Mouse (Mus musculus) heart, embryonic 15.5 days (tissue): ENCODE results near the gene Rnf157. TPM values are rescaled to one million over a fixed set of nuclear protein-coding genes. Genes with fewer than 3 reads are reported as not detected.

Source experiments
- ATAC-seq: fragments of 200-750 bp; cut with Nextera tagmentation; replicated peaks from 2 replicates; pipeline ENCODE4 v1.8.0; 2017; ENCODE audit warnings: low read depth, moderate TSS enrichment; ENCODE audit not compliant: insufficient number of reproducible peaks, insufficient read depth, low FRiP score
- H3K27ac ChIP-seq: fragments of 300-500 bp; sonication (generic); 2 replicates; pipeline ENCODE4 v1.5.1; 2015; ENCODE audit warnings: mild to moderate bottlenecking, inconsistent platforms
- H3K27me3 ChIP-seq: fragments of 300-500 bp; sonication (generic); 2 replicates; pipeline ENCODE4 v1.6.1; 2015; ENCODE audit warnings: inconsistent platforms
- H3K36me3 ChIP-seq: fragments of 300-500 bp; sonication (generic); 2 replicates; pipeline ENCODE4 v1.6.1; 2015; ENCODE audit warnings: mild to moderate bottlenecking, inconsistent platforms
- H3K4me1 ChIP-seq: fragments of 300-500 bp; sonication (generic); replicated peaks from 2 replicates; pipeline ENCODE4 v1.6.1; 2015; ENCODE audit warnings: inconsistent platforms
- H3K4me2 ChIP-seq: fragments of 300-500 bp; sonication (generic); 2 replicates; pipeline ENCODE4 v1.6.1; 2015; ENCODE audit warnings: inconsistent platforms, mild to moderate bottlenecking, moderate library complexity
- H3K4me3 ChIP-seq: fragments of 300-500 bp; sonication (generic); 2 replicates; pipeline ENCODE4 v1.5.1; 2015; ENCODE audit warnings: mild to moderate bottlenecking, inconsistent platforms
- H3K9ac ChIP-seq: fragments of 300-500 bp; sonication (generic); 2 replicates; pipeline ENCODE4 v1.6.1; 2015; ENCODE audit warnings: mild to moderate bottlenecking, inconsistent platforms
- H3K9me3 ChIP-seq: fragments of 300-500 bp; sonication (generic); replicated peaks from 2 replicates; pipeline ENCODE4 v1.6.1; 2016; ENCODE audit warnings: inconsistent platforms
- WGBS: fragments of 180-500 bp; shearing (Covaris S2); methylation state at CpG from one replicate; pipeline ENCODE4 v1.1.7; 2015; ENCODE audit warnings: mixed read lengths; 5-methylcytosine and 5-hydroxymethylcytosine counted together
- polyA plus RNA-seq: library from polyadenylated mRNA; unstranded; fragments of >200 nt; fragmentation: Nextera tagmentation; extraction: Ambion mirVana; gene quantifications from 2 replicates; pipeline ENCODE4 v1.2.1, GENCODE M21; 2015

The Rnf157 gene
- polyA plus RNA-seq, 1 experiment from 2014 or later: 7.1 TPM

DNA sequence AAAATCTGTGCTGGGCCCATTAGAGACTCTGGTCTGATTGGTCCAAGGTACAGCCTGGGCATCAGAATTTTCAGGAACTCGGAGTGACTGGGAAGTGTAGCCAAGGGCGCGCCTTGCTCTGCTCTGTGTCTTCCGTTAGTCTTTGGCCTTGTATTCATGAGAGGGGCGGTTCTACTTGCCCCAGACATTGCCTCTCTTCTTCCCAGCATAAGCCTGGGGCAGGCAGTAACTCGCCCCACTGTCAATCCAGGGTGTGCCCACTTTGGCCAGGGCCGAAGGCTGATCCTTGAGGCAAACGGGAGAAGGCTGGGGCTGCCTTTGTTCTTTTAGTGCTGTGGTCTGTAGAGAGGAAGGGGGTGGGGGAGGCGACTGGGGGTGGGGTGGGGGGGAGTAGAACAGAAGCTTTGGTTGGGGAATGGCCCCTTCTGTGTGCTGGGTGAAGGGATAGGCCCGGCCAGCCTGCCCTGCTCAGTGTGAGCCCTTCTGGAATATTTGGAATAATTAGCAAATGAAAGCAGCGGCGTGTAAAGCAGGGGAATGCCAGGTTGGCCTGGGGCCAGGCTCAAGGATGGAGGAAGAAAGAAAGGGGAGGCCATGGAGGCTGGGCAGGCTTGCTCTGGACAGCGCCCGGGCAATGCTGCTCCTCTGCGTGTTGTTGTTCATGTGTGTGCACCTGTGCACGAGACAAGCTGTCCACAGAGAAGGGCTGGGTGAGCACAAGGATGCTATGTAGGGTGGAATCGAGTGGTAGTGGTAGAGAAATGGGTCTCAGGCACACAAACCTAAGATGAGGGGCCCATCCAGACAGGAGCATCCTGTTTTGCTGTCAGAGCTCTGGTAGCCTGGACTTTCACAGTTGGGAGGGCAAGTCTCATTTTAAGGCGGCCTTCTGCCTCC lies 83.3 kb downstream of the Rnf157 start:
- no peak overlapping the region for H3K9ac ChIP-seq
- ATAC-seq: no peak

DNA sequence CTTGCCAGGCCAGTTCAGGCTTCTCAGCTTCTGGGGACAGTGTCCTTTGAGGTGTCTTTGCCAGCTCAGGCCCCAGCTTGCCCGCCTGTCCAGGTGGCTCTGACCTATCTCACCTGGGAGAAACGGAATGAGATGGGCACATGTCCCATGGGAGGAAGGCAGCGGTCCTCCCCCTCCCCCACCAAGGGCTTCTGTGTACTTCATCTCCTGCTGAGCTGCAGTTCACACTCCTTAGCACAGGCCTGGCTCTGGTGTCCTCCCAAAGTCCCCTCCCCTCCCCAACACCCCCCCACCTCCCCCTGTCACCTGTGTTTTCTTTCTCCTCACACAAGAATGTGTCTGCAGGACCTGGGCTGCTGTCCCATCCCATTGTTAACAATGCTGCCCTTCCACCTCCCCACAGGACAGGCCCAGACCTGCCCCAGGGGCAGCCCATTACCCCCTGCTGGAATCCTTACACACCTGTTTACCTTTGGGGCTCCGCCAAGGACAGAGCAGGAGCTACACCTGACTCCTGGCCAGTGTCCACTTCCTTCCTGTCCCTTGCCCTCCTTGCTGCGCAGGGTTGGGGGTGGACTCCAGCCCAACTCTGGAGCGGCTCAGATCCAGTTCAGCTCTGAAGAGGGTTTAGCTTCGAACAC lies 85.7 kb downstream of the Rnf157 start:
- ATAC-seq: no peak
- H3K4me1 ChIP-seq: peaks cover 15% of the 10 kb centered on the region
- WGBS: 67% methylated on average over 7 of the region's 7 CpGs

More for the DNA sequence above, 83.3 kb downstream of the Rnf157 start:
- Histone ChIP-seq H3K36me3 (no peaks in the 10 kb centered on the region), H3K27ac (no peak overlapping the region), H3K4me1 (peaks cover 25% of the 10 kb centered on the region), H3K4me3 (no peak overlapping the region), H3K9me3 (no peaks in the 10 kb centered on the region), H3K27me3 (peaks cover 20% of the 10 kb centered on the region), H3K4me2 (no peak overlapping the region)
- 50% methylated on average over 17 of the region's 18 CpGs for WGBS

DNA sequence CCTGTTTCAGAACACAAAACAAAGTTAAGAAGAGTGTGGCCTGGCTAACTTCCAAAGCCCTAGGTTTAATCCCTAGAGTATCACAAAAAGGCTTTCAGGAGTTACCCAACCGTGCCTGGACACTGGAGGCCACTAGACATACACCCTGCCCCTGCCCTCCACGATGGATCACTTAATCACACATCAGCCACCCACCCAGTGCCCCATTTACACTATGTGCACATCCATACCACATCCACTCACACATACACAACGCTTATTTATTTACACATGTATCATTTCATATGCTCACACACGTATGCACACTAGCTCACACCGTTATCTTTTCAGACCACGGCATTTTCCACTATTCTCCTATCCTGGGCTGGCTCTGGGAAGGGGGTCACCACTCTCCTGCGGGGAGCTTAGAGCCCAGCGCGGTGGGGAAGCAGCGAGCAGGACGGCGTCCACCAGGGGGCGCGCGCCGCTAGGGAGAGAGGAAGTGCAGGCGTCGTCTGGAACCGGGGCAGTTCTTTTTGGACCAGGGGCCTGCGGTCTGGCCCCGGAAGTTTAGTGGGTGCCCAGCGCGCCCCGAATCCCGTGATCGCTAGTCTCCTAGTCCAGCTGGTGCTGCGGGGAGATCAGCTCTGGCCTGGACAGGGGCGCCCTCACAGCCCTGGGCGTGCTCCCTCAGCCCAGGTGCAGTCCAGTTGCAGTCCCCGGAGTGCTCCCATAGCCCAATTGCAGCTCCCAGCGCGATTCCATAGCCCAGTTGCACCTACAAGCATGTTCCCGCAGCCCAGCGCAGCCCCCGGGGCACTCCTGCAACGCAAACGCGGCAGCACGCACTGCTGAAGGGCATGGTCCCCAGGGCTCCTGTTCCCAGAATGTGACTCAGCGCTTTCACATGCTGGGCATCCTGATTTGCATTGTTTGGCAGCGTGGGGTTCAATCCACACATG lies 93.8 kb downstream of the Rnf157 start:
- ATAC-seq: peak; percentile 69
- 2% methylated on average over 41 of the region's 41 CpGs for WGBS
- H3K36me3 ChIP-seq: no peaks in the 10 kb centered on the region
- H3K4me2 ChIP-seq: peak overlapping the region; percentile 99
- peaks cover 9% of the 10 kb centered on the region for H3K27me3 ChIP-seq
- H3K4me1 ChIP-seq: peaks cover 9% of the 10 kb centered on the region
- H3K27ac ChIP-seq: no peak overlapping the region
- no peaks in the 10 kb centered on the region for H3K9me3 ChIP-seq
- H3K4me3 ChIP-seq: peak overlapping the region; percentile 56
- H3K9ac ChIP-seq: peak overlapping the region; percentile 71

More for the DNA sequence above, 85.7 kb downstream of the Rnf157 start:
- no peak overlapping the region for H3K27ac ChIP-seq
- no peak overlapping the region for H3K9ac ChIP-seq
- no peaks in the 10 kb centered on the region for H3K27me3 ChIP-seq
- H3K4me2 ChIP-seq: no peak overlapping the region
- no peaks in the 10 kb centered on the region for H3K36me3 ChIP-seq
- H3K9me3 ChIP-seq: no peaks in the 10 kb centered on the region
- no peak overlapping the region for H3K4me3 ChIP-seq

DNA sequence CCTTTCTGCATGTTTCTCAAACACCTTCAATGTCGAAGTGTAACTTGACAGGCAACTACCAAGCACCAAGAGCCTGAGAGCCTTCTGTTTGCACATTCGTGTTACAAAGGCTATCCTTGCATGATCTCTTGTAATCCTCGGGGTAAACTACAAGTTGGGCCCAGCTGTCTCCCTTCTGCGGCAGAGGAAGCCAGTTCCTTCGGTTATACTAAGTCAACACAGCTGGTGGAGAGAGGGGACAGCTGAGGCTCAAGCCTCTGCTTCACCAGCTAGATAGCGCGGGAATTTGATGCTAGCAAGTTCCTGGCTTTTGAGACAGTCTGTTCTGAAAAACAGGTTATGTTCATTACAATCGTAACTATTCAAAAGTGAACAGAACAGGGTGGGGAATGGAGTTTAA lies 100.5 kb downstream of the Rnf157 start:
- H3K4me3 ChIP-seq: no peak overlapping the region
- no peak overlapping the region for H3K27ac ChIP-seq
- H3K9me3 ChIP-seq: no peaks in the 10 kb centered on the region
- H3K9ac ChIP-seq: no peak overlapping the region
- no peaks in the 10 kb centered on the region for H3K4me1 ChIP-seq
- H3K27me3 ChIP-seq: peaks cover 2% of the 10 kb centered on the region
- H3K36me3 ChIP-seq: no peaks in the 10 kb centered on the region
- 45% methylated on average over 8 of the region's 8 CpGs for WGBS
- H3K4me2 ChIP-seq: no peak overlapping the region
- no peak for ATAC-seq

DNA sequence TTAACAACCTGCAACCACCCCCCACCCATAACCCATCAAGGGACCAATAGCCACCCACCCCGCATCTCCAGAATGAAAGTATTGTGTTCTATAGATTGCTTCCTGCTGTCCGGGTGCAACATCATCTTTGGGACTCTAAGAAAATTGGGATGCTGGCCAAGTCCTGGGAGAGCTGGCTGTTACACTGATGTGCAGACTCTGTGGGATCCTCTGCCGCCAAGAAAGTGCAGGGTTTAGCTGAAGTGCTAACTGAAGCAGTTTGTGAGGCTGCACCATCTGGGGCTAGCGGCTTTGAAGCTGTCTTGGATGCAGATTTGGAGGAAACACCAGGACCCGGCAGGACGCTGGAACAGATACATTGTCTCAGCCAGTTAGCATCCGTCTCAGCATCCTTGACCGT lies 101.7 kb downstream of the Rnf157 start:
- no peak overlapping the region for H3K27ac ChIP-seq
- H3K27me3 ChIP-seq: peaks cover 2% of the 10 kb centered on the region; the same call in 1 of the 2 replicates
- H3K9ac ChIP-seq: no peak overlapping the region
- no peak overlapping the region for H3K4me3 ChIP-seq
- no peak overlapping the region for H3K4me2 ChIP-seq
- H3K9me3 ChIP-seq: no peaks in the 10 kb centered on the region
- H3K4me1 ChIP-seq: no peaks in the 10 kb centered on the region
- H3K36me3 ChIP-seq: no peaks in the 10 kb centered on the region
- no peak for ATAC-seq
- WGBS: 33% methylated on average over 8 of the region's 8 CpGs

DNA sequence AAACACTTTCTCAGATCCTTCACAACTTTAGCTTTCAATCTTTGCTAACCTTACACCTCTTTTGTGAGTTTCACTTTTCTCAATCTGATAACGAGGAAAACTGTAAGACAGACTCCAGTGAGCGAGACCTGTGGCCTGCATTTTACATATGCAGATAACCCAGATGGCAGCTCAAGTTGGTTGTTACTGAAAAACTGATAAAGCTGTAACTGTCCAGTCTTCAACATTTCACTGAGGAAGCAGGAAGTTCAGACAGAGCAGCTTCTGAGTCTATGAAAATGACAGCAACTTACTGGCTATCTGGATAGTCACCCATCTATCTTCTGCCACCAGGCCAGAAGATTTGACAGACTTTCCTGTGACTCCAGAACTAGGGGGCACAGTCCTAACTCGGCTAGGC lies 103.2 kb downstream of the Rnf157 start:
- no peak overlapping the region for H3K4me3 ChIP-seq
- no peak overlapping the region for H3K27ac ChIP-seq
- no peak overlapping the region for H3K4me2 ChIP-seq
- no peak overlapping the region for H3K9ac ChIP-seq
- H3K4me1 ChIP-seq: peaks cover 6% of the 10 kb centered on the region
- WGBS: 60% methylated on average over 3 of the region's 3 CpGs
- no peaks in the 10 kb centered on the region for H3K27me3 ChIP-seq
- ATAC-seq: no peak
- no peaks in the 10 kb centered on the region for H3K9me3 ChIP-seq
- peaks cover 7% of the 10 kb centered on the region for H3K36me3 ChIP-seq

DNA sequence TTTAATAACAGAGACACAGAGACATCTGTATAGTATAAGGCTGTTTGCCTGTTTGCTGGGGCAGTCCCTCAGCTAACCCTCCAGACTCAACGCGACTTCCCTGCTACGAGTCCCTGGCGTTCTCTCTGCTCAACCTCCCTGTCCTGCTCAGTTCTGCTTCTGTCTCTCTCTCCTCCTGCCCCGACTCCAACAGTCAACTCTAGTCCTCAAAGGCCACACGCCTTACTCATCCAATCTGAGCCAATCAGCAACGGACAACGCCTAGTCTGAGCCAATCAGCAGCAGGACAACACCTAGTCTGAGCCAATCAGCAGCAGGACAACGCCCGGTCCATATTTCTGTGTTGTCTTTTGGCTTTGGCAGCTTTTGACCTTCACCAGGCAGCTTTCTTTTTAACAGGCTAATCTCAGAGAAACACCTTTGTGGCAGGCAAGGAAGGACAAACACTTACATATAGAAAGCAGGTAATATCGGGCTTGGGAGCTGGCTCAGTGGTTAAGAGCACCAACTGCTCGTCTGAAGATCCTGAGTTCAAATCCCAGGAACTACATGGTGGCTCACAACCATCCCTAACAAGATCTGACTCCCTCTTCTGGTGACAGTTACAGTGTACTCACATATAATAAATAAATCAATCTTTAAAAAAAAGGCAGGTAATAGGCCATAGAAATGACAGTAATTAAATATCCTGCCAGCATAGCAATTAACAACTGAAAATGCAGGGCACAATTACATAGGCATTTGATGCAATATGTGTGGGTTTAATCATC lies 104.9 kb downstream of the Rnf157 start:
- H3K9me3 ChIP-seq: no peaks in the 10 kb centered on the region
- H3K4me3 ChIP-seq: no peak overlapping the region
- no peak overlapping the region for H3K27ac ChIP-seq
- ATAC-seq: no peak
- H3K4me1 ChIP-seq: peaks cover 6% of the 10 kb centered on the region
- WGBS: 89% methylated on average over 12 of the region's 12 CpGs
- H3K4me2 ChIP-seq: no peak overlapping the region
- no peaks in the 10 kb centered on the region for H3K27me3 ChIP-seq
- H3K36me3 ChIP-seq: peaks cover 24% of the 10 kb centered on the region
- H3K9ac ChIP-seq: no peak overlapping the region

DNA sequence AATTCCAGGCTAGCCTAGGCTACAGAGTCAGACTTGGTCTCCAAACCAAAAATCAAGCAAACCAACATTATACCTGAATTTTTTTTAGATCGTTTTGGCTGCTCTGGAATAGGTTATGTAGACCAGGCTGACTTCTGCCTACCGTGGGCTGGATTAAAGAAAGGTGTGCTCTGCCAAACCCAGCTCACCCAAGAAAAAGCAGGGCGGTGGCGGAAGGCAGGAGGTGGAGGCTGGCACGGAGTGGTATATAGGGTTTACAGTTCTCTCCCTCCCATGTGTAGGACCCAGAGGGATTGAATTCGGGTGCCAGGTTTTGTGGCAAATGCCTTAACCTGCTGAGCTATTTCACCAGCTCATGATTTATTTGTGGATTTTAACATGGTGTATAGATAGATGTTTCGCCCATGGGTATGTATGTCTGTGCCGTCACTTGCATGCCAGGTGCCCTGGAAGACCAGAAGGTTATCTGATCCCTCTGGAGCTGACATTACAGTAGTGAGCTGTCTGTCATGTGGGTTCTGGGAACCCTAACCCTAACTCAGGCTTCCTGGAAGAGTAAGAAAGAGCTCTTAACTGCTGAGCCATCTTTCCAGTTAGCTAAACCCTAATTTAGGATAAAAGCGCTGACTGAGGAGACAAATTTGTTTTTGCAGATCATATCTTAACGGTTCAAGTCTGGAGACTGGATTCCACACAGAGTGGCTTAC lies 105.7 kb downstream of the Rnf157 start, which contains the start of gene Exoc7:
Gene Exoc7, minus strand, starts transcription at position 215 of the 707 bp plus-strand sequence.
- Histone ChIP-seq H3K9ac (peak within 1 kb of the TSS; percentile 77), H3K4me2 (peak within 1 kb of the TSS; percentile 87), H3K4me1 (peaks cover 6% of the 10 kb centered on the region), H3K27me3 (no peaks in the 10 kb centered on the region), H3K36me3 (peaks cover 31% of the 10 kb centered on the region), H3K4me3 (peak within 1 kb of the TSS; percentile 75), H3K27ac (peak within 1 kb of the TSS; percentile 64), H3K9me3 (no peaks in the 10 kb centered on the region)
- 77% methylated on average over 10 of the region's 10 CpGs for WGBS
- ATAC-seq: no peak

DNA sequence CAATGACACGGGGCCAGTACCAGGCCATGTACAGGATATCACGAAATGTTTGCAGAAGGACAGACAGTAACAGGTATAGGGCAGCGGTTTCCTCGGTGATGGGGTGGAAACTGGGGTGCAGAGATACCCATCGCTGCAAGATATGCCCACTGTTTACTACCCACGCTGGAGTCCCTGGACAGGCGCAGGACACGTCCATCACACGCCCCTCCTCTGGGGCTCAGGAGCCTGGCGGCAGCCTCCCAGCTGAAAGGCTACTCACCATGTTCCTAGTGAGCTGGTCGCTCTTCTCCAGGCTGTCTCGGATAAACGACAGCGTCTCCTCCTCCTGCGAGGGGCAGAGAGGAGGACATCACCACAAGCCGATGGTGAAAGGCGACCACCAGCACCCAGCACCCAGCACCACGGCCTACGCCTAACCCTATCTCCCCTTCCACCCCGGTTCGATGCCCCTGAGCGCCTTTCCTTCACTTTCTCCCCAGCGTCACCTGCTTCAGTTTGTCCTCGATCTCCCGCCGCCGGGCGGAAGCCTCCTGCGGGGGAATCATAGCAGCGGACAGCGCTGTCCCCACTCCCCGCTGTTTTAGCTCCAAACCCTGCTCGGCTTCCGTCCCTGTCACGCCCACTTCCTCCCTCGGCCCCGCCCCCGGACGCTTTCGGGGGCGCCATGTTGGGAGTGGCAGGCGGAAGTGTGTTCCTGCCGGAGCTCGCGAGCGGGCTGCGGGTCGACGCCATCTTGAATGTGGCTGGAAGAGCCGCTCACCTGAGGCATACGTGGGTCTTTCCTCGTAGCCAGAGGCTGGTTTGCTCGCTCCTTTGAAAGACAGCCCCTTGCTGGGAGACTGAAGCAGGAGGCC lies 106.5 kb downstream of the Rnf157 start:
- H3K27ac ChIP-seq: peak overlapping the region; percentile 64
- peak overlapping the region; percentile 75 for H3K4me3 ChIP-seq
- no peaks in the 10 kb centered on the region for H3K9me3 ChIP-seq
- H3K27me3 ChIP-seq: no peaks in the 10 kb centered on the region
- H3K4me2 ChIP-seq: peak overlapping the region; percentile 87
- H3K36me3 ChIP-seq: peaks cover 39% of the 10 kb centered on the region
- peaks cover 6% of the 10 kb centered on the region for H3K4me1 ChIP-seq
- peak; percentile 94 for ATAC-seq
- H3K9ac ChIP-seq: peak overlapping the region; percentile 77
- WGBS: 1% methylated on average over 53 of the region's 53 CpGs
